Comparison of ENCODE assay signal across 7 mouse cellular contexts in genomic region chr16:17802839-17803674, GRCm38 (mm10). TPM values are rescaled to one million over a fixed set of nuclear protein-coding genes. Genes with fewer than 3 reads are reported as not detected.
DNase-seq lines count a peak whose midpoint lies in the region; ATAC-seq and TF ChIP-seq lines count a peak whose summit lies in the region.

No protein-coding gene starts in this region.

- TF ChIP-seq CTCF in cortical plate, adult 2 months (IDR thresholded peaks at IDR 0.05; ENCODE audit: extremely low read depth, insufficient read depth, low read length): no peak

- intact Hi-C loops in heart, postnatal 10 days (cut with DNase I): no loop called here
- intact Hi-C loops in left cerebral cortex, postnatal 25 days (cut with DNase I): no loop called here

- H3K9ac ChIP-seq in midbrain, embryonic 11.5 days (ENCODE audit: low read length): 0 out of 2 replicates have a peak overlapping the region, but pooled peaks have one; percentile 12
- no peak overlapping the region for H3K9ac ChIP-seq in stomach, embryonic 15.5 days

- H3K27ac ChIP-seq in cortical plate, adult 2 months (ENCODE audit: insufficient read depth, low read length): no peak overlapping the region
- no peak overlapping the region for H3K27ac ChIP-seq in midbrain, embryonic 11.5 days (ENCODE audit: low read depth, low read length)
- H3K27ac ChIP-seq in stomach, embryonic 15.5 days: no peak overlapping the region

- H3K4me3 ChIP-seq in cortical plate, adult 2 months (ENCODE audit: insufficient read depth, low read length): peak overlapping the region; percentile 11
- peak overlapping the region; percentile 21 for H3K4me3 ChIP-seq in midbrain, embryonic 11.5 days (ENCODE audit: low read depth, low read length)
- peak overlapping the region; percentile 31 for H3K4me3 ChIP-seq in stomach, embryonic 15.5 days (replicated peaks)

- no peak for TF ChIP-seq POLR2A in cortical plate, adult 2 months (IDR thresholded peaks at IDR 0.05; ENCODE audit: extremely low read depth, insufficient read depth, low read length)

- DNase-seq in urinary bladder, postnatal 14 days (ENCODE audit: low spot score): peak; percentile 33
- DNase-seq in urinary bladder, postnatal 4 days (ENCODE audit: low spot score in 2 of 2): no peak
- peak; percentile 49 to 57 for DNase-seq in heart, postnatal 10 days
- peak; percentile 54 to 76 for DNase-seq in left cerebral cortex, postnatal 25 days (ENCODE audit: low spot score in 2 of 2)
- DNase-seq in midbrain, embryonic 11.5 days (ENCODE audit: low spot score, missing footprints): peak; percentile 95

- WGBS in midbrain, embryonic 11.5 days: 2% methylated on average over 83 of the region's 83 CpGs
- WGBS in stomach, embryonic 15.5 days: 32% methylated on average over 83 of the region's 83 CpGs

- H3K4me2 ChIP-seq in midbrain, embryonic 11.5 days: peak overlapping the region; percentile 38
- peak overlapping the region; percentile 54 for H3K4me2 ChIP-seq in stomach, embryonic 15.5 days

- no peaks in the 10 kb centered on the region for H3K36me3 ChIP-seq in midbrain, embryonic 11.5 days (ENCODE audit: control insufficient read depth, insufficient read depth, low read length)
- peaks cover 10% of the 10 kb centered on the region for H3K36me3 ChIP-seq in stomach, embryonic 15.5 days

- no peak for ATAC-seq in midbrain, embryonic 11.5 days (ENCODE audit: low FRiP score)
- no peak for ATAC-seq in stomach, embryonic 15.5 days (ENCODE audit: insufficient read depth, low FRiP score, low read depth)

- H3K27me3 ChIP-seq in midbrain, embryonic 11.5 days (ENCODE audit: control insufficient read depth, insufficient read depth, low read length): peaks cover 89% of the 10 kb centered on the region
- H3K27me3 ChIP-seq in stomach, embryonic 15.5 days (replicated peaks): peaks cover 65% of the 10 kb centered on the region

- 0 out of 2 replicates have a peak, but pooled peaks cover 1% of the 10 kb centered on the region for H3K4me1 ChIP-seq in cortical plate, adult 2 months (ENCODE audit: control insufficient read depth, insufficient read depth, low read length)
- H3K4me1 ChIP-seq in midbrain, embryonic 11.5 days (ENCODE audit: control insufficient read depth, insufficient read depth, low read length): peaks cover 44% of the 10 kb centered on the region
- peaks cover 79% of the 10 kb centered on the region for H3K4me1 ChIP-seq in stomach, embryonic 15.5 days

- H3K9me3 ChIP-seq in midbrain, embryonic 11.5 days (ENCODE audit: control insufficient read depth, low read length): no peaks in the 10 kb centered on the region
- H3K9me3 ChIP-seq in stomach, embryonic 15.5 days: no peaks in the 10 kb centered on the region

RNA-seq across cellular contexts. Expression of gene Scarf2, which starts 6.0 kb away (rescaled TPM):
- 3.5 and 3.7 TPM in 2 replicates for polyA plus RNA-seq in cortical plate, adult 2 months (2012; rRNA removed)
- 10 to 100 TPM; 15.1 to 16.0 TPM for total RNA-seq in heart, postnatal 10 days (2021)
- total RNA-seq in left cerebral cortex, postnatal 25 days (2021): 1 to 10 TPM; 2.9 to 3.2 TPM
- 3.8 and 4.4 TPM in 2 replicates for polyA plus RNA-seq in midbrain, embryonic 11.5 days (2014; fragmentation: Nextera tagmentation; extraction: Ambion mirVana)
- 15.8 and 18.5 TPM in 2 replicates for polyA plus RNA-seq in stomach, embryonic 15.5 days (2015; fragmentation: Nextera tagmentation; extraction: Ambion mirVana)

RNA-seq across cellular contexts. Expression of gene B830017H08Rik, which starts 29.9 kb away (rescaled TPM):
- polyA plus RNA-seq in cortical plate, adult 2 months (2012; rRNA removed): 5.3 and 7.4 TPM in 2 replicates
- under 1 TPM in 1 of 2 experiments, not detected in 1; 0.22 TPM for total RNA-seq in heart, postnatal 10 days (2021)
- total RNA-seq in left cerebral cortex, postnatal 25 days (2021): 1 to 10 TPM; 4.7 to 5.4 TPM
- polyA plus RNA-seq in midbrain, embryonic 11.5 days (2014; fragmentation: Nextera tagmentation; extraction: Ambion mirVana): 0.21 and 0.37 TPM in 2 replicates
- polyA plus RNA-seq in stomach, embryonic 15.5 days (2015; fragmentation: Nextera tagmentation; extraction: Ambion mirVana): not detected in 2 replicates

RNA-seq across cellular contexts. Expression of gene Car15, which starts 35.1 kb away (rescaled TPM):
- polyA plus RNA-seq in cortical plate, adult 2 months (2012; rRNA removed): 19.0 and 19.4 TPM in 2 replicates
- total RNA-seq in heart, postnatal 10 days (2021): 1 to 10 TPM; 1.4 TPM
- 10 to 100 TPM; 12.3 to 13.8 TPM for total RNA-seq in left cerebral cortex, postnatal 25 days (2021)
- polyA plus RNA-seq in midbrain, embryonic 11.5 days (2014; fragmentation: Nextera tagmentation; extraction: Ambion mirVana): 2.2 and 2.3 TPM in 2 replicates
- 2.6 and 2.7 TPM in 2 replicates for polyA plus RNA-seq in stomach, embryonic 15.5 days (2015; fragmentation: Nextera tagmentation; extraction: Ambion mirVana)

RNA-seq across cellular contexts. Expression of gene Klhl22, which starts 43.6 kb away (rescaled TPM):
- polyA plus RNA-seq in cortical plate, adult 2 months (2012; rRNA removed): 107 and 126 TPM in 2 replicates
- 10 to 100 TPM; 26.9 to 27.6 TPM for total RNA-seq in heart, postnatal 10 days (2021)
- total RNA-seq in left cerebral cortex, postnatal 25 days (2021): 100 to 1,000 TPM in 1 of 2 experiments, 10 to 100 TPM in 1; 87.8 to 101 TPM
- 38.7 and 39.5 TPM in 2 replicates for polyA plus RNA-seq in midbrain, embryonic 11.5 days (2014; fragmentation: Nextera tagmentation; extraction: Ambion mirVana)
- 57.4 and 57.6 TPM in 2 replicates for polyA plus RNA-seq in stomach, embryonic 15.5 days (2015; fragmentation: Nextera tagmentation; extraction: Ambion mirVana)

Comparison
In these comparisons a context has a peak if more than half of its experiments do, and no peak if none do; other contexts are left out.
1. DNase-seq: peak in urinary bladder, postnatal 14 days (single experiment), heart, postnatal 10 days (2 of 2), left cerebral cortex, postnatal 25 days (2 of 2) and midbrain, embryonic 11.5 days (single experiment); none in urinary bladder, postnatal 4 days (0 of 2).
2. Peak in every context shown above with its lines, with median percentiles within 50 percentile points of each other: H3K4me3 ChIP-seq.